Mouse (Mus musculus): Measurements from ENCODE around the gene 9130023H24Rik. TPM values are rescaled to one million over a fixed set of nuclear protein-coding genes. Genes with fewer than 3 reads are reported as not detected.
A peak's percentile ranks its signal among the peaks of the same experiment; 100 is the strongest.

Gene 9130023H24Rik
- total RNA-seq (2015; ENCODE audit: low replicate concordance) (1.7 and 3.3 TPM in 2 replicates), total RNA-seq (2017; ENCODE audit: low replicate concordance) (1.8 and 2.7 TPM in 2 replicates)

DNA sequence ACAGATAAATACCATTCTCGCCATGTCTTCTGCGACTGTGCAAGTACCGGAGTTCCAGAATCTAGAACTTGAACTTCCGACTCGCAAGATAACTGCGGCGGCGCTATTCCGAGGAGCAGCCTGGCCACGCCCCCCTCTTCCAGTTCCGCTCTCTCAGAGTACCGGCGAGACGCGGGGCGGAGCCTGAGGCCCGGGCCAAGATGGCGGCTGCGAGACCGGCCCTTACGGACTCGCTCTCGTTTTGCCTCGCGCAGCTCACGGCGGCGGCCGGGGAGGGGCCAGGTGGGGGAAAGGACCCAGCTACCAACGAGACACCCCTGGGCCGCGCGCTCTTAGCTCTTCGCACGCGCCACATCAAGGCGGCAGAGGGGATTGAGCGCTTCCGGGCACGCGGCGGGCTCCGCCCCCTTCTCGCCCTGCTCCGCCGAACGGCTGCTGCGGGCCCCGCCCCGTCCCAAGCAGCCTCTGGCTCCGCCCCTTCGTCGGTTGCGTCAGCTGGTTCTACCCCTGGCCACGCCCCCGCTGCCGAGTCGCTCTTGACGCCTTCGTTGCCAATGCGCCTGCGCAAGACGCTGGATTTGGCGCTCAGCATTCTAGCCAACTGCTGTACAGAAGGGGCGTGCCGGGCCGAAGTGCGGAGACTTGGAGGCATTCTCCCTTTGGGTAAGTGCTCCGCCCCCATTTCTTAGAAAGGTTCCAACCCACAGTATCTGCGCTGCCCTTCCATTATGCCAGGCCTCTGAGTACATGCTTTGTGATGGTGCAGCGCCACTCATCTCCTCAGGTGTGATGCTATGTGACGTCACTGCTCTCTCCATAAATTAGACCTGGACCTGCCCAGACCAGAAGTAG is at the start of gene 9130023H24Rik:
Gene 9130023H24Rik, minus strand, starts transcription at position 105 of the 852 bp plus-strand sequence.
- peak; percentile 77 for ATAC-seq (replicated peaks; ENCODE audit: low FRiP score, poor library complexity, severe bottlenecking)

DNA sequence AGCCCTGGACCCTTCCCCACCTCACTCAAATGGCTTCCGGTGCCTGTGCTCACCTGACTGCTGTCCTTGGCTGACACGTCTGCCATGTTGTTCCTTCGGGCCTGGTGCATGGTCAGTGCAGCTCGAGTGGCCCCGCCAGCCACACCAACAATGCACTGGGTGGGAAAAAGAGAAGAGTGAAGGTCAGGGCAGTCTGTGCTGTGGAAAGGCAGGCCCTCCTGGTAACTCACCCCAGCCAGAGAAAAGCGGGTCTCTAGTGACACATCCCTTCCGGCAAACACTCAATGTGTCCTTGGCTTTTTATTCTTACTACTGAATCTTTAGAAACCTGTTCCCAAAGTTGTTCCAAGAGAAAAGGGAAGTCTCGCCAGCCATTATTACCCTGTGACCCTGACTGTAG is 47.2 kb upstream of the 9130023H24Rik start:
- ATAC-seq (replicated peaks; ENCODE audit: low FRiP score, poor library complexity, severe bottlenecking), result no peak

DNA sequence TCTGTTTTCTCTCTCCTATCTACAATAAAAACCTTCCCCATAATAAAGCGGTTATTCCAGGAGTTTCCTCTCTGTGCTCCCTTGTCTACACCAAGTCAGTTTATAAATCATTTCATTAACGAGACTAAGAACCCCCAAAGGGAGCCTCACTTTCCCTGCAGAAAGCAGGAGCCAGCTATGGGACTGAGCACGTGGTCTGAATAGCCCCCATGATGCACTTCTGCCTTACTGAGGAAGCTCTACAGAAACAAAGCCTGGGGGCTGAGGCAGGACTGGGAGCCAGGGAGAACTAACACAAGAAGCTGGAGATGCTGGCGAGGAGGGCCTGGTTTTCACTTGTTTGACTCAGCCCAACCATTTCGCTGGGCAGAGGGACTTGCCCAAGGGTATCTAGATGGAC is 46.2 kb upstream of the 9130023H24Rik start:
- ATAC-seq (replicated peaks; ENCODE audit: low FRiP score, poor library complexity, severe bottlenecking), result no peak

DNA sequence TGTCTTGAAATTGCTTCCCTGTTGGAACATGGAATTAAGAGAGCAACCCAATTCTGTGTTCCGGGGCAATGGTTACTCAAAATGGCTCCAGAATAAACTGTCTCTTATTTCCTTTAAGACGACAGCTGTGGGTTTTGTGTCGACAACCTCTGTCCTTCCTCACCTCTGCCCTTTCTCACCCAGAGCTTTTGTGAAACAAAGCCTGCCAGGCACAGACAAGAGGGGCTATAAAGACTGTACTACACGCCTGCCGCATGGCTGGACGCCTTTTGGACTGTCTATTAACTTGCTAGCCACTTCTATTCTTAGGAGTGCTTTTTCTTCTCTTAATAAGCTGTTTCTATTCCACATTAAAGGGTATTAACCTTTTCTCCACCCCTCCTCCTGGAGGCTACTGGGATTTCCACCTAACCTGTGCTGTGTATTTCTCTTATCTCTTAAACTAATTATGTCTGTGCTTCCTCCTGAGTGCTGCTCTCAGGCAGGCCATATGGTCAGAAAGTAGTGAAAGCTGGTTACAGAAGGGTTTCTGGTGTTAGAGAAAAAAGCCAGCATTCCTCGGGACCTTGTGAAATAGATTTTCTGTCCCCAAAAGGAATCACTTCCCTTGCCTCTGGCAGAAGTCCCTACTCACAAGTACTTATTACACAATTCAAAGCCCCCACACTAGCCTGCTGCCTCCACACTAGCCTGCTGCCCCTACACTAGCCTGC is 44.9 kb upstream of the 9130023H24Rik start:
- no peak for ATAC-seq (replicated peaks; ENCODE audit: low FRiP score, poor library complexity, severe bottlenecking)

DNA sequence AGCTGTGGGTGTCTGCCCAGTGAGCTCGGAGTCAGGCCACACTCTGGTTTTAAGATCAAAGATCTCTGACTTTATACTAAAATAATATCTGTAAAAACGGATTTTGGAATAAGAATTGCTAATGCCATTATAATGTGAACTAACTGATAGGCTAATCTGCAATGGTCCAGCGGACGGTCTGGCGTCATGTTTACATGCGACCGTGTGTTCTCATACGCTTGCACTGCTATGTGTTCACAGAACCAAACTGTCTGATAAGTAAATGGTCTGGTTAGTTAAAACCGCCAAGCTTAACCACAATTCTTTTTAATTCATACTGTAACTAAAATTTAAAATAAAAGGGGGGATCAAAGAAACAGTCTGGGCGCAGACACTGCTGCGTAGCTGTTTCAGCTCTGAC is 43.9 kb upstream of the 9130023H24Rik start:
- ATAC-seq (replicated peaks; ENCODE audit: low FRiP score, poor library complexity, severe bottlenecking), result no peak

DNA sequence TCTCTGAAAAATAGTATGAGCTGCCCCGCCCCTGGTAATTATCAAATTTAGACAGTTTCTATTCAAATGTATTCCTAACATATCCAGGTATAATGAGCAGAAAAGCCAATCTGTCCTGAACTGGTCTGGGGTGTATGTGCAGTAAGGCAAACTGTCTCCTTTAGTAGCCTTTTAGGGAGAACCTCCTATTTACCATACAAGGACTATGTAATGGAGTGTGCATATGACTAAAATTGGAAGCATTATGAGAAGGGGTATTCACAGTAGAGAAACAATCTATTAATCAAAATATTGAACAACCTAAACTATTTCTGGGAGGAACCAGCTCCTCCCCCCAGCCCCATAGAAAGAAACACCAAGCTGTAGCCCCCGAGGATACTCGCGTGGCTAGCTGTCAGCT is 41.9 kb upstream of the 9130023H24Rik start:
- no peak for ATAC-seq (replicated peaks; ENCODE audit: low FRiP score, poor library complexity, severe bottlenecking)

DNA sequence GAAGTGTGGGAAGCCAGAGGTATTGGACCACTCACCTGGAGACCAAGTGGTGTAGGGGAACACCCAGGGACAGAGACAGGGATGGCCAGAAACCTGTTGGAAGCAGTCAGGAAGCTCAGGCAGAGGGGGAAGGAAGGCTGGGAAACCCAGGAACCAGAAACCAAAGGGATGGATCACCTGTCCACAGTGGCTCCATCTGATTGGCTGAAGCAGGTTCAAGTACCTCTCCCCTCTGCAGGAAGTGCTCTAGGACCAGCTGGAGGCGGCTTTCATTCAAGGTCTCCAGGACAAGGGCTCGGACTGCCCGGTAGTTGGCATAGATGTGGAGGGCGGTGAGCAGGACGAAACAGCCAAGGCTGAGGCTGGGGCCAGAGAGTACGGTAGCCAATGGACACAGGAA is 38.2 kb upstream of the 9130023H24Rik start:
- no peak for ATAC-seq (replicated peaks; ENCODE audit: low FRiP score, poor library complexity, severe bottlenecking)

DNA sequence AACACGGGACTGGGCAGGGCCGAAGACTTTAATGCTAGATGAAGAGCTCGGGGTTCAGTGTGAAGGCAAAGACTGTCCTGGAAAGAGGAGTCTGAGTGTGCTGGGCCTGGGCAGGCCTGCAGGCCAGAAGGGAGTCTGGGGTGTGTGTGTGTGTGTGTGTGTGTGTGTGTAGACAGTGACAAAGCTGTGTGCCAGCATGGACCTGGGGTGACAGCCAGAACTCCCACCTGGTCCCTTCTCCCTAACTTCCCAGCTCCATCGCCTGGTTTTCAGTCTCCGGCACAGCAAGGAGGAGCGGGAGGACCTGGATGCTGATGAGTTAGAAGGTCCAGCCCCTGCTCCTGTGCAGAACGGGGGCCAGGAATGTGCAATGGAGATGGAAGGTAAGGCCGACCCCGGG is 33.7 kb upstream of the 9130023H24Rik start:
- no peak for ATAC-seq (replicated peaks; ENCODE audit: low FRiP score, poor library complexity, severe bottlenecking)

DNA sequence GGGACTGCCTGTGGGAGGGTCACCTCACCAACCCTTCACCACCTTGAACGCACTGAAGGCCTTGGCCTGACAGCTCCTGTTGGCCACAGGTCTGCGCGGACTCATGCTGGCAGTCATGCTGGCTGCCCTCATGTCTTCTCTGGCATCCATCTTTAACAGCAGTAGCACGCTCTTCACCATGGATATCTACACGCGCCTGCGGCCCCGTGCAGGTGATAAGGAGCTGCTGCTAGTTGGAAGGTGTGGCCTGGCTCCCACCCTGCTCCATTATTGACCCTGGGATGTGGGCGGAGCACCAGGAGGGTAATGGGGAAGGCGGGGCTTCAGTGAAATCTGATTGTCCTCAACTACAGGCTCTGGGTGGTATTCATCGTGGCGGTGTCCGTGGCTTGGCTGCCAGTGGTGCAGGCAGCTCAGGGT is 32.6 kb upstream of the 9130023H24Rik start:
- ATAC-seq (replicated peaks; ENCODE audit: low FRiP score, poor library complexity, severe bottlenecking), result peak; percentile 91

DNA sequence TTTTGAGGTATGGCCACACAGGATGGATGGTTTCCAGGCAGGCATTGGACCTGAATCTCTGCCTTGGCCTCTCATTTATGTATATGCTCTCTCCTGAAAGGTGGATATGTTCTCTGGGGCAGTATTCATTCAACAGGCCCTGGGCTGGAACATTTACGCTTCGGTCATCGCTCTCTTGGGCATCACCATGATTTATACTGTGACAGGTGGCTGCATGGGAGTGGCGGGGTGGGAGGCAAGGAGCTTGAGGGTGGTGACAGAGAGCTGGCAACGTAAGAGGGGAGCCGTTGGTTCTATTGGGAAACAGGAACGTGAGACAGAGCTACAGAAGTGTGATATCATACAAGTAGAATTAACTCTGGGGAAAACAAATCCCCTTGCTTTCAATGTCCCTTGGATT is 30.0 kb upstream of the 9130023H24Rik start:
- no peak for ATAC-seq (replicated peaks; ENCODE audit: low FRiP score, poor library complexity, severe bottlenecking)

DNA sequence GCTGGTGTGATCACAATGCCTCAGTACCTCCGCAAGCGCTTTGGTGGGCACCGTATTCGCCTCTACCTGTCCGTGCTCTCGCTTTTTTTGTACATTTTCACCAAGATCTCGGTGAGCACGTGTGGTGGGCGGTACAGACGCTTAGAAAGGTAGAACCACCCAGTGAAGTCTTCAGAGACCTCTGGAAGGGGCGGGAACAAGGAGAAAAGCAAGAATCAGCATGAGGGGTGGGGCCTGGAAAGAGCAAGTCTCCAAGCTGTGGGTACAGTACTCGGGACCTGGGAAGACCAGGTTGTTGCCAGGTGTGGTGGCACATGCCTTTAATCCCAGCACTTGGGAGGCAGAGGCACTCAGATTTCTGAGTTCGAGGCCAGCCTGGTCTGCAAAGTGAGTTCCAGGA is 29.6 kb upstream of the 9130023H24Rik start:
- ATAC-seq (replicated peaks; ENCODE audit: low FRiP score, poor library complexity, severe bottlenecking), result no peak

DNA sequence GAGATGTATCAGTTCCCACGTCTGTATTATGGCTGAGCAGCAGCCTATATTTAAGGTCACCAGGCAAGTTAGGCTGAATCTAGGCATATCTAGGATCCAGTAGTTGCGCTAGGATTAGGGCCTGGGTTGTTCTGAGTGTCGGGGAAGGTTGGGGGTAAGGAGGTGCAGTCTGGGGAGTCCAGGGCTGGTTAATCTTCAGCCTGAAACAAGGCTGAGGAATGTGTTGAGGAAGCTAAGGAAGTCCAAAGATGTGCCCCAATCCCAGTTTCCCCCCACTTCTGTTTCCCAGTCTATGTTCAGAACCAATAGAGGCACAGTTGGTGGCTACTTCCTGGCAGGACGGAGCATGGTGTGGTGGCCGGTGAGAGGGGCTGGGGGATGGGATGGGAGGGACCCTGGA is 28.2 kb upstream of the 9130023H24Rik start:
- no peak for ATAC-seq (replicated peaks; ENCODE audit: low FRiP score, poor library complexity, severe bottlenecking)

DNA sequence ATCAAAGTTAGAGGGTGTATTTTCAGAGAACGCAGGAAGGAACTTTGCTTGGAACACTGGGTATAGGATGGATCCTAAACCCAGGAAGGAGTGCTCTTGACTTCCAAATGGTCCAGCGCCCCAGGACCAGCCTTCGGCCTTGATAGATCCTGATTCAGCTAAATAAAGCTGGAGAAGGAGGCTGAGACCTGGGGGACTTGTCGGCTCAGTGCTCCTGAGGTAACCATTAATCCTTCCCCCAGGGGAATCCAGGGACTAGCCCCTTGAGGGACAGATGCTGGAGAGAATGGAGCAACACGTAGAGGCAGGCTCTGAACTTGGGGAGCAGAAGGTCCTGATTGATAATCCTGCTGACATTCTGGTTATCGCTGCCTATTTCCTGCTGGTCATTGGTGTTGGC is 27.6 kb upstream of the 9130023H24Rik start, which contains the start of gene Slc5a2:
Gene Slc5a2, plus strand, starts transcription at position 247 of the 400 bp plus-strand sequence.
- no peak for ATAC-seq (replicated peaks; ENCODE audit: low FRiP score, poor library complexity, severe bottlenecking)

DNA sequence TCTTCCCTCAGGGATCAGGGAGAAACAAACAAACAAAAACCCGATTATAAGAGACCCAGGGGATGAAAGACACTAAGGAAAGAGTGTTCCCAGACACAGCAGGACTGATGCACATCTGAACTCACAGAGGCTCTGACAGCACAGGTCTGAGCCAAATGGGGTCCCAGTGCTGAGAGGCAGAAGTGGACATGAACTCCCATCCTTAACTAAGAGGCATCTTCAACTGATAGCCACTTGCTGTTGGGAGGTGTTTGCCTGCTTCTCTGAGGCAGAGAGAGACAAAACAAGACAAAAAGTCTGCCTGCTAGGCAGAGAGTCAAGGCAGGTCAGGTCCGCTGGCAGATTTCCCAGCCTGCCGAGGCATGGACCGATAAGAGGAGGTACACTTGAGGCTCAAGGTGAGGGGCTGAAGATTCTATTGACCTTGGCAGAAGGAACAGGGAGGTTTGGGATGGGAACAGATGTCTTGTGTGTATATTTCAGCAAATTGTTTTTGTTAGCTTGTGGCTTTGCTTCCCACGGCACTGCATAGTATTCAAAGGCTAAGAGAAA is 19.0 kb upstream of the 9130023H24Rik start:
- ATAC-seq (replicated peaks; ENCODE audit: low FRiP score, poor library complexity, severe bottlenecking), result no peak

DNA sequence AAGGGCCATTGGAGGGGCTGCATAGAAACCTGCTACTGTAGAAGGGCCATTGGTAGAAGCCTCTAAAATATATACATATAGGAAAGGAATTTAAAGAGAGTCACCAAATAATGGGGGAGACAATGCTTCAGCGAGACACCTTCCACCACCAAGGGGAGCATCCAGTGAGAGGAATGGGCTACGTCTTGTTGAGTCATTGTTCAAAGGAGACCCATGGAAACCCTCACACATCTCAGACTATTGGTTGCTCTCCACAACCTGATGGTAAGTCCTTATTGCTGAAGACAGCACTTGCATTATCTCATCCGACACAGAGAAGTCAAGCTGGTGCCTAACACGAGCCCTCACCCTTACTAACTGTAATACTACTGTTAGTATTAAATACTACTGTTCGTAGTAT is 17.9 kb upstream of the 9130023H24Rik start:
- no peak for ATAC-seq (replicated peaks; ENCODE audit: low FRiP score, poor library complexity, severe bottlenecking)

DNA sequence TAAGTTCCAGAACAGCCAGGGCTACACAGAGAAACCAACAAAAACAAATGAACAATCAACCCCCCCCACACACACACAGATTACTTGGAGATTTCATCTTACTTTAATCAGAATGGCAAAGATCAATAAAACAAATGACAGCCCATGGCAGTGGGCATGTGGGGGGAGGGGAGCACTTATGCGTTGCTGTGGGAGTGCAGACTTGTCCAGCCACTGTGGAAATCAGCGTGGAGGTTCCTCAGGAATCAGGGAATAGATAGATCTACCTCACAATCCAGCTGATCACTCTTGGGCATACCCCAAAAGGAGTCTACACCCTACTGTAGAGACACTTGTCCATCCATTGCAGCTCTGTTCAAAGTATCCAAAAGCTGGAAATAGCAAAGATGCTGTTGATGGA is 17.1 kb upstream of the 9130023H24Rik start:
- ATAC-seq (replicated peaks; ENCODE audit: low FRiP score, poor library complexity, severe bottlenecking), result no peak

DNA sequence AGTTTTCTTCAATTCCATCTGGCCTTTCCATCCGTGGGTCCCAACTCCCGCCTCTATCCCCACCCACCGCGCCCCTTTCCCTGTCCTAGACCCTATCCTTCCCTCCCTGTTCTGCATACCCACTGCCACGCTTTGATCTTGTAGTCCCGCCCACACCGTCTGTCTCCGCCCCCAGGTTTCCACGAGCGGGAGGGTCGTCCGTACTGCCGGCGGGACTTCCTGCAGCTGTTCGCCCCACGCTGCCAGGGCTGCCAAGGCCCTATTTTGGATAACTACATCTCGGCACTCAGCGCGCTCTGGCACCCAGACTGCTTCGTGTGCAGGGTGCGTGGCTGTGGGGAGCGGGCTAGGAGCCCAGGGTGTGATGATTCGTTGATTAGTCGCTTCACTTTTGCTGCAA is 14.8 kb upstream of the 9130023H24Rik start:
- no peak for ATAC-seq (replicated peaks; ENCODE audit: low FRiP score, poor library complexity, severe bottlenecking)

DNA sequence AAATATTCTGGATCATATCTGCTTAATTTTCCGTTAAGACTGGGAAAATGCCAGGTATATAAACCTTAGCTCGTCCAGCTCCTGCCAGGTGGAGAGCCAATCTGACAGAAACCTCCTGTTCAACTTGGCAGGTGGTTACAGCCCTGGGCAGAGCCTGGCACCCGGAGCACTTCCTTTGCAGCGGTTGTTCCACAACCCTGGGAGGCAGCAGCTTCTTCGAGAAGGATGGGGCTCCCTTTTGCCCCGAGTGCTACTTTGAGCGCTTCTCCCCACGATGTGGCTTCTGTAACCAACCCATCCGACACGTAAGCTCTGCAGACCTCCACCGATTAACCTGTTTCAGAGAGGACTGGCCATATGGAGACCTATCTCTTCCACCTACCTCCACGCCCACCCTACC is 14.1 kb upstream of the 9130023H24Rik start:
- no peak for ATAC-seq (replicated peaks; ENCODE audit: low FRiP score, poor library complexity, severe bottlenecking)

DNA sequence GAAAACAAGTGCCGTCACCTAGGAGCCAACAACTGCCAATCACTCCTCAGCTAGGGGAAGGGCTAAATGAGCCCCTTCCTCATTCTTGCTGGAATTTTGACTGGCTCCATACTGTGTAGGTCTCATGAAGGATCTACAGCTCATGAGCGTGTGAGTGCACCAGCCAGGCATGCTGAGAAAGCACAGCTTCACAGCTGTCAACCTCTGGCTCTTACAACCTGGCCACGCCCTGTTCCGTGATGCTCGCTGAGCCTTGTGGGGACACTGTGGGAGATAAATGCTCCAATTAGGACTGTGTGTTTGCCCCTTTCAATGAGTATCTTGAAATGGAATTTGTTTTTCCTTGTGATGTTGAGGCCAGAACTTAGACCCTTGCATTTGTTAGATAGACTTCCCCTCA is 12.2 kb upstream of the 9130023H24Rik start:
- ATAC-seq (replicated peaks; ENCODE audit: low FRiP score, poor library complexity, severe bottlenecking), result 0 out of 2 replicates have a peak, but pooled peaks have one; percentile 31

Data from erythroblast, adult 5-6 weeks (primary cell).